Mouse (Mus musculus) brain, embryonic 14.5 days (tissue): ENCODE measurements around the gene Bcr.

Experiments used
- CTCF ChIP-seq: fragments of 200-500 bp; IDR thresholded peaks from 2 replicates; pipeline ENCODE4 v1.5.1; 2012; ENCODE audit warnings: inconsistent platforms, mild to moderate bottlenecking, moderate library complexity, borderline replicate concordance; ENCODE audit not compliant: insufficient read depth, insufficient read length; ENCODE audit errors: extremely low read depth
- POLR2A ChIP-seq: fragments of 200-500 bp; IDR thresholded peaks from 2 replicates; pipeline ENCODE4 v1.6.1; 2012; ENCODE audit warnings: mild to moderate bottlenecking, inconsistent platforms, borderline replicate concordance; ENCODE audit not compliant: poor library complexity, insufficient read depth, insufficient read length, severe bottlenecking; ENCODE audit errors: extremely low read depth

- TF ChIP-seq CTCF (no peak), POLR2A (no peak)
Observed at GRCm38 (mm10) chr10:75105687-75106086, 45.3 kb downstream of the Bcr start.
